Mouse (Mus musculus) forebrain, embryonic 14.5 days (tissue): ENCODE measurements around the gene Diras1. TPM values are rescaled to one million over a fixed set of nuclear protein-coding genes. Genes with fewer than 3 reads are reported as not detected.

Experiments used
- ATAC-seq: fragments of 200-750 bp; cut with Nextera tagmentation; 2 replicates; pipeline ENCODE4 v1.8.0; 2017; ENCODE audit warnings: mild to moderate bottlenecking, moderate library complexity
- DNase-seq: peaks from one replicate; pipeline ENCODE4 v3.0.0-alpha.2; 2015; ENCODE audit warnings: low spot score
- H3K27ac ChIP-seq: fragments of 300-500 bp; sonication (generic); 2 replicates; pipeline ENCODE4 v1.5.1; 2014; ENCODE audit warnings: low read depth, mild to moderate bottlenecking, control low read depth, low read length, moderate library complexity
- H3K27me3 ChIP-seq: fragments of 300-500 bp; sonication (generic); replicated peaks from 2 replicates; pipeline ENCODE4 v1.6.1; 2014; ENCODE audit warnings: low read length, control low read depth, mixed read lengths; ENCODE audit not compliant: control insufficient read depth, insufficient read depth
- H3K36me3 ChIP-seq: fragments of 300-500 bp; sonication (generic); 2 replicates; pipeline ENCODE4 v1.6.1; 2014; ENCODE audit warnings: low read length, control low read depth; ENCODE audit not compliant: control insufficient read depth, insufficient read depth
- H3K4me1 ChIP-seq: fragments of 300-500 bp; sonication (generic); 2 replicates; pipeline ENCODE4 v1.6.1; 2014; ENCODE audit warnings: antibody characterized with exemption, low read length, control low read depth; ENCODE audit not compliant: control insufficient read depth, insufficient read depth
- H3K4me2 ChIP-seq: fragments of 300-500 bp; sonication (generic); 2 replicates; pipeline ENCODE4 v1.6.1; 2014; ENCODE audit warnings: mild to moderate bottlenecking, control low read depth, low read length
- H3K4me3 ChIP-seq: fragments of 300-500 bp; sonication (generic); 2 replicates; pipeline ENCODE4 v1.5.1; 2014; ENCODE audit warnings: low read depth, low read length, control low read depth
- H3K9ac ChIP-seq: fragments of 300-500 bp; sonication (generic); 2 replicates; pipeline ENCODE4 v1.6.1; 2014; ENCODE audit warnings: mild to moderate bottlenecking, low read length, control low read depth, moderate library complexity
- H3K9me3 ChIP-seq: fragments of 300-500 bp; sonication (generic); replicated peaks from 2 replicates; pipeline ENCODE4 v1.6.1; 2016; ENCODE audit warnings: low read length, control low read depth, mixed read lengths; ENCODE audit not compliant: control insufficient read depth
- WGBS: fragments of 180-500 bp; shearing (Covaris S2); extraction: QIAGEN DNeasy Blood & Tissue Kit; methylation state at CpG from one replicate; pipeline ENCODE4 v1.1.7; 2014; 5-methylcytosine and 5-hydroxymethylcytosine counted together
- polyA plus RNA-seq: library from polyadenylated mRNA; unstranded; fragments of >200 nt; fragmentation: Nextera tagmentation; extraction: Ambion mirVana; gene quantifications from 2 replicates; pipeline ENCODE4 v1.2.1, GENCODE M21; 2014

Gene Diras1
- polyA plus RNA-seq, 1 experiment from 2014 or later: 19.0 TPM

DNA sequence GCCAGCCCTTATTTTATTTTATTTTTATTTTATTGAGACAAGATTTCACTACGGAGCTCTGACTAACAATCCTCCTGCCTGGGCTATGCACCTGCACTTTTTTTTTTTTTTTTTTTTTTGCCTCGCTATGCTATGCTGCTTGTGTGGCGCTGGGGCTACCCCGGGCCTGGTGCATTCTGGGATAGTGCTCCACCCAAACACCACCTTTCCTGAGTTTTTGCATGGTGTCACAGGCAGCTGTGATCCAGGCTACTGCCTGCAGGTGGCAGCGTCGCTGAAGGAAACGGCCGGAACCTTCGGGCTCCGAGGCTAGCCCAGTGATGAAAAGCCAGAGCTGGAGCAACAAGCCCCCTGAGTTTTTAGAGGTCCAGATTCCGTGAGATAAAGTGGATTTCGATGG, 26.7 kb downstream of the Diras1 start:
- WGBS: 18% methylated on average over 12 of the region's 12 CpGs

DNA sequence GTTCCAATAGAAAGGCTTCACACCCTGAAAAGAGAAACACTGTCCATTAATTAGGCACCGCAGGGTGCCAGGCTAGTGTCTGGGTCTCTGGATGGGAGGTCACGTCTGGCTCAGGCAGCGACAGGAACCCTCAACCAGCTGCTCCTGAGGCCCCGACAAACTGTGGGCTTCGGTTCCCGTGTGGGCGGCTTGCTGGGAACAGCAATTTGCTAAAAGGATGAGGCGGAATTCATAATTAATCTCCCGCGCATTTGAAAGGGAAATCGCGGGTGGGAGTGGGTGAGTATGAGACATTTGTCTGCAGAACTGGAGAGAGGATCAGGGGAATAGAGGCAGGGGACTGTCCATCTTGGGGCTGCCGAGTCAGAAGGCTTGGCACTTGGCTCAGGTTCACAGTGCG, 27.4 kb downstream of the Diras1 start:
- DNase-seq (no peak), ATAC-seq (no peak)
- WGBS: 31% methylated on average over 14 of the region's 14 CpGs
- H3K4me3 ChIP-seq: no peak overlapping the region
- H3K27ac ChIP-seq: no peak overlapping the region
- H3K4me2 ChIP-seq: no peak overlapping the region
- no peaks in the 10 kb centered on the region for H3K9me3 ChIP-seq
- H3K27me3 ChIP-seq: no peaks in the 10 kb centered on the region
- H3K36me3 ChIP-seq: no peaks in the 10 kb centered on the region
- H3K4me1 ChIP-seq: peaks cover 6% of the 10 kb centered on the region
- H3K9ac ChIP-seq: no peak overlapping the region

More for the DNA sequence above, 26.7 kb downstream of the Diras1 start:
- Histone ChIP-seq H3K4me1 (peaks cover 6% of the 10 kb centered on the region), H3K4me2 (no peak overlapping the region), H3K36me3 (no peaks in the 10 kb centered on the region), H3K9ac (no peak overlapping the region), H3K9me3 (no peaks in the 10 kb centered on the region), H3K27me3 (no peaks in the 10 kb centered on the region), H3K27ac (no peak overlapping the region), H3K4me3 (no peak overlapping the region)
- ATAC-seq (no peak), DNase-seq (peak; percentile 57)

DNA sequence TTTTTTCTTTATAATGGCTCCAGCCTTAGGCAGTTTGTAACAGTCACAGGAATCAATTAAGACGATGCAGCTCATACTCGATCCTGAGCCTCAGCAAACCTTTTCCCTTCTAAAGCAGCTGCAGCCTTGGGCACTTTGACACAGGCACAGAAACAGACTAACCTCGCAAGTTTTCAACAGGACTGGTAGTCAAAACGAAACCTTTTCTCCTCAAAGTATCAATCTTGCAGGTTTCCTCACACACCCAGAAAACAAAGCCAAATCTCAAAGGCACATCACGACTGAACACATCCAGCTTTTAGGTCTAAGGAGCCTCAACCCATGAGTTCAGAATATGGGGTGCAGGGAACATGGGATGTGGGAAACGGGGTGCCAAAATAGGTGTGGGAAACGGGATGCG, 28.1 kb downstream of the Diras1 start:
- DNase-seq: no peak
- no peaks in the 10 kb centered on the region for H3K9me3 ChIP-seq
- H3K4me1 ChIP-seq: peaks cover 6% of the 10 kb centered on the region
- no peak overlapping the region for H3K9ac ChIP-seq
- H3K27ac ChIP-seq: no peak overlapping the region
- WGBS: 90% methylated on average over 8 of the region's 8 CpGs
- ATAC-seq: no peak
- no peak overlapping the region for H3K4me3 ChIP-seq
- H3K36me3 ChIP-seq: no peaks in the 10 kb centered on the region
- no peak overlapping the region for H3K4me2 ChIP-seq
- H3K27me3 ChIP-seq: no peaks in the 10 kb centered on the region

DNA sequence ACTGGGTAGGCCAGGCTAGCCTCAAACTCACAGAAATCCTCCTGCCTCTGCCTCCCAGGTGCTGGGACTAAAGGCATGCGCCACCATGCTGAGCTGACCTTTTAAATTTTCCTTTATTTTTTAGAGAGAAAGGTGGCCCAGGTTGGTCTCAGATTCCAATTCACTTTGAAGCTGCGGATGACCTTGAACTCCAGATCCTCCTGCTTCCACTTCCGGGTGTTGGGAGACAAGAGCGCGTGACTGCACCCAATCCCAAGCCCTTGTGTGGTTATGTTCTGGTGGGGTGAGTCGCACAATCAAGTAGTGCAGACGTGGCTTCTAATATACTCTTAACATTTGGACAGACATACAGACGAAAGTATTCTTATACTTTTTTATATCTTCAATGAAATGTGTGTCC, 29.0 kb downstream of the Diras1 start:
- ATAC-seq: no peak
- 96% methylated on average over 8 of the region's 8 CpGs for WGBS

DNA sequence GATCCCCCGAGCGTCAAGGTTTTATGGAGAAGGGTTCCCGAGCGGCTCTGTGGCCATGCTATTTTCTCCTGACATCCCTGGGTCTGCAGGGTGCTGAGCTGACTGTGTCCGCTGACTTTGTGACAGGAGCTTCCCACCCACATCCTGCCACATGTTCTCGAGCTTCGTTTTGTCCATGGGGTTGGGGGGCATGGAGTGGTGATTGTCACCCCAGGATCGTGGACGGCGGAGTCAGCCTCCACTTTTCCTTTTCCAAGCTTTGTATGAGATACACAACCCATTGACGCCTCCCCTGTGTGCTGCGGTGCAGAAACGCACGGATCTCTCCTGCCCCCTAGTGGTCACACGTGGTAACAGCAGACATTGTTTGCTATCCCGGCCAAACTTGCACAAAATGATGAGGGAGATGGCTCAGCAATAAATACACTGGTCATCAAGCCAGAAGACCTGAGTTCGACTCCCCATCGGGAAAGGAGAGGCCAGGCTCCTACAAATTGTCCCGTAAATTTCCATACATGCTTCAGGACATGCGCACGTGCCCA, 30.3 kb downstream of the Diras1 start:
- peak overlapping the region; percentile 31 for H3K4me2 ChIP-seq
- peaks cover 3% of the 10 kb centered on the region for H3K4me1 ChIP-seq
- WGBS: 11% methylated on average over 21 of the region's 21 CpGs
- H3K36me3 ChIP-seq: no peaks in the 10 kb centered on the region
- ATAC-seq (peak; percentile 42), DNase-seq (peak; percentile 86)
- no peaks in the 10 kb centered on the region for H3K9me3 ChIP-seq
- no peak overlapping the region for H3K27ac ChIP-seq
- no peak overlapping the region for H3K4me3 ChIP-seq
- peak overlapping the region; percentile 37; the same call in 1 of the 2 replicates for H3K9ac ChIP-seq
- H3K27me3 ChIP-seq: no peaks in the 10 kb centered on the region

More for the DNA sequence above, 29.0 kb downstream of the Diras1 start:
- Histone ChIP-seq H3K4me3 (no peak overlapping the region), H3K27ac (no peak overlapping the region), H3K36me3 (no peaks in the 10 kb centered on the region), H3K9ac (no peak overlapping the region), H3K27me3 (no peaks in the 10 kb centered on the region), H3K4me1 (peaks cover 6% of the 10 kb centered on the region), H3K4me2 (no peak overlapping the region), H3K9me3 (no peaks in the 10 kb centered on the region)
- DNase-seq: no peak

DNA sequence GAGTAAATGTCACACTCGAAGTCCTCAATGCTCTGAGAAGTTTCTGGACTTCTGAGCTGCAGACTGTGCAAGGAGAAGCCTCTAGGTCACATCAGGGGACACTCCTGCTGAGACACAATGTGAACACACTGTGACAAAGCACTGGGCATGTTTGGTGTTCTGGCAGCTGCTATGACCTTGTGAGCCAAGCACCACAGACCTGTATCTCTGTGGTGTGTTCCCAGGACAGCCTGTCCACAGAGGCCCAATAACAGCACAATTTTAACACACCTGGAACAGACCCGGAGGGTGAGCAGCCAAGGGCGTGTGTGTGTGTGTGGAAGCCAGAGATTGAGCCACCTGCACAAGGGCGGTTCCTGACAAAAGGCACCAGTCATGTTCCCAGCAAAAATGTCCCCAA, 30.8 kb downstream of the Diras1 start:
- H3K9me3 ChIP-seq: no peaks in the 10 kb centered on the region
- peaks cover 2% of the 10 kb centered on the region for H3K4me1 ChIP-seq
- no peak overlapping the region for H3K27ac ChIP-seq
- H3K36me3 ChIP-seq: no peaks in the 10 kb centered on the region
- peak overlapping the region; percentile 31; the same call in 1 of the 2 replicates for H3K4me2 ChIP-seq
- peak overlapping the region; percentile 37; the same call in 1 of the 2 replicates for H3K9ac ChIP-seq
- H3K27me3 ChIP-seq: no peaks in the 10 kb centered on the region
- 62% methylated on average over 4 of the region's 4 CpGs for WGBS
- no peak for DNase-seq
- ATAC-seq: no peak
- no peak overlapping the region for H3K4me3 ChIP-seq

DNA sequence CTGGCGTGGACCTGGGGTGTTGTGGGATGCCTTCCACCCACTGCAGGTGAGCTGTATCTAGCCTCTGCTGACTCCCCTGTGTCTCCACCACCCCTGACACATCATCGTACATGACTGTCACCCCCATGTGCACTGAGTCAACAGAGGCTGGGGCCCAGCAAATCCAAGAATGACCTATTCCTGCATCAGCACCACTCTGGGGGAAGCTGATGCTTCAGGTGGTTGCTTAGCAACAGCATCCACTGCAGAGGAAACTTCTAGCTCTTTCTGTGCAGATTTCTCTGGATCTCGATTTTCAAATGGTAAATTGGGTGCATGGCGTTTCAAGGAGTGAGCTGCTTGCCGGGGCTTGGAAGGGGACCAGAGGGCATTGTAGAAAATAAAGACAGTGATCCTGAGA, 32.2 kb downstream of the Diras1 start:
- Histone ChIP-seq H3K9me3 (no peaks in the 10 kb centered on the region), H3K4me3 (no peak overlapping the region), H3K9ac (no peak overlapping the region), H3K36me3 (no peaks in the 10 kb centered on the region), H3K4me1 (no peaks in the 10 kb centered on the region), H3K27me3 (no peaks in the 10 kb centered on the region), H3K27ac (no peak overlapping the region), H3K4me2 (no peak overlapping the region)
- 51% methylated on average over 5 of the region's 5 CpGs for WGBS
- ATAC-seq (no peak), DNase-seq (no peak)

DNA sequence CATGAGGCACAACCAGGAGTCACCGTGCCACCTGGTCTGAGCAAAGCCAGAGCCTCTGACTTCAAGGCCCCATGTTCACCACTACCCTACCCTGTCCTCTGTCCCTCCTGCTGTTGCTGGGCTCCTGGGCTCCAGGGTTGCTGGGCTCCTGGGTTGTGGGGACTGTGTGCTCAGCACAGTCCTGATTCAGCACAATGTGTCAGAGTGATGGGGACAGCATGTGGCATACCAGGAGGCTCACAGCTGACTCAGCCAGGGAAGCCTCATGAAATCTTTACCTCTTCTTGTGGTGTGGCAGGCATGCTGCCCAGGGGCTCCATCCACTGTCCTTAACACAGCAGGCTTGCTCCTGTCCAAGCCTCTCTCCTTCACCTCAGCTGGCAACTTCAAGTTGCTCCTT, 33.5 kb downstream of the Diras1 start:
- H3K36me3 ChIP-seq: no peaks in the 10 kb centered on the region
- H3K4me1 ChIP-seq: no peaks in the 10 kb centered on the region
- DNase-seq (no peak), ATAC-seq (no peak)
- WGBS: 91% methylated on average over 1 of the region's 1 CpGs
- H3K27me3 ChIP-seq: peaks cover 2% of the 10 kb centered on the region; the same call in 1 of the 2 replicates
- no peak overlapping the region for H3K9ac ChIP-seq
- no peaks in the 10 kb centered on the region for H3K9me3 ChIP-seq
- H3K27ac ChIP-seq: no peak overlapping the region
- no peak overlapping the region for H3K4me3 ChIP-seq
- H3K4me2 ChIP-seq: no peak overlapping the region

DNA sequence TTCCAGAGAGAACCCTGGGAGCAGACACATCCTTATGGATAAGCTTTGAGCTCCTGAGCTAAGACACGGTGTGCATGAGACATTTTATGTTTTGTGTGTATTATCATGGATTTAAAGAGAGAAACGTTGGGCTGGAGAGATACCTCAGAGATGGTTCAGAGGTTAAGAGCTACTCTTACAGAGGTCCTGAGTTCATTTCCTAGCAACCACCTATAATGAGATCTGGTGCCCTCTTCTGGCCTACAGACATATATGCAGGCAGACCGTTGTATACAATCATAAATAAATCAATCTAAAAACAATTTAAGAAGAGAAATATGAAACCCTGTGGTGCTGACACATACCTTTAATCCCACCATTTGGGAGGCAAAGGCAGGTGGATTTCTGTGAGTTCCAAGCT, 34.5 kb downstream of the Diras1 start:
- Histone ChIP-seq H3K4me1 (no peaks in the 10 kb centered on the region), H3K4me2 (no peak overlapping the region), H3K36me3 (no peaks in the 10 kb centered on the region), H3K27me3 (peaks cover 9% of the 10 kb centered on the region), H3K9me3 (no peaks in the 10 kb centered on the region), H3K4me3 (no peak overlapping the region), H3K27ac (no peak overlapping the region), H3K9ac (no peak overlapping the region)
- ATAC-seq (no peak), DNase-seq (no peak)
- WGBS: 9% methylated on average over 3 of the region's 3 CpGs
